7 mouse cellular contexts compared by ENCODE assay signal in genomic region chr4:97776388-97777080, GRCm38 (mm10). TPM values are rescaled to one million over a fixed set of nuclear protein-coding genes. Genes with fewer than 3 reads are reported as not detected.
DNase-seq lines count a peak whose midpoint lies in the region; ATAC-seq and TF ChIP-seq lines count a peak whose summit lies in the region.

No protein-coding gene starts in this region.

- no peak for DNase-seq in lung, postnatal 36 days
- DNase-seq in embryonic facial prominence, embryonic 10.5 days (ENCODE audit: low spot score) = peak; percentile 55
- DNase-seq in hindbrain, embryonic 11.5 days (ENCODE audit: low spot score) = peak; percentile 61
- no peak for DNase-seq in stomach, postnatal 0 days (ENCODE audit: low spot score)
- DNase-seq in left cerebral cortex, adult 8-10 months (ENCODE audit: low spot score in 2 of 2) = no peak

- H3K4me2 ChIP-seq in lung, embryonic 16.5 days (ENCODE audit: low read depth, low read length) = peak overlapping the region; percentile 67
- peak overlapping the region; percentile 38 for H3K4me2 ChIP-seq in hindbrain, embryonic 11.5 days (replicated peaks; ENCODE audit: low read depth, low read length)
- peak overlapping the region; percentile 75 for H3K4me2 ChIP-seq in liver, embryonic 15.5 days
- peak overlapping the region; percentile 88 for H3K4me2 ChIP-seq in stomach, postnatal 0 days (replicated peaks; ENCODE audit: low read depth)

- WGBS in lung, embryonic 16.5 days = 1% methylated on average over 10 of the region's 10 CpGs
- under 1% methylated on average over 10 of the region's 10 CpGs for WGBS in embryonic facial prominence, embryonic 10.5 days
- WGBS in hindbrain, embryonic 11.5 days = 0% methylated on average over 10 of the region's 10 CpGs
- WGBS in liver, embryonic 15.5 days (ENCODE audit: insufficient replicate concordance) = 2% methylated on average over 10 of the region's 10 CpGs
- WGBS in stomach, postnatal 0 days = 3% methylated on average over 10 of the region's 10 CpGs

- TF ChIP-seq EP300 in stomach, postnatal 0 days (optimal IDR thresholded peaks at IDR 0.05) = no peak

- H3K27ac ChIP-seq in lung, embryonic 16.5 days (ENCODE audit: low read length) = peak overlapping the region; percentile 95
- H3K27ac ChIP-seq in embryonic facial prominence, embryonic 10.5 days (replicated peaks) = peak overlapping the region; percentile 87
- H3K27ac ChIP-seq in hindbrain, embryonic 11.5 days (ENCODE audit: low read depth, low read length) = peak overlapping the region; percentile 73
- peak overlapping the region; percentile 57 for H3K27ac ChIP-seq in liver, embryonic 15.5 days (replicated peaks)
- peak overlapping the region; percentile 96 for H3K27ac ChIP-seq in stomach, postnatal 0 days (replicated peaks)

- H3K9ac ChIP-seq in lung, embryonic 16.5 days (ENCODE audit: low read length) = peak overlapping the region; percentile 99
- peak overlapping the region; percentile 97 for H3K9ac ChIP-seq in hindbrain, embryonic 11.5 days (ENCODE audit: low read depth, low read length)
- peak overlapping the region; percentile 60; the same call in 1 of the 2 replicates for H3K9ac ChIP-seq in liver, embryonic 15.5 days
- H3K9ac ChIP-seq in stomach, postnatal 0 days (ENCODE audit: low read length) = peak overlapping the region; percentile 99

- no peak for TF ChIP-seq CTCF in stomach, postnatal 0 days (IDR thresholded peaks at IDR 0.05; ENCODE audit: low read depth)

- H3K9me3 ChIP-seq in lung, embryonic 16.5 days (ENCODE audit: control insufficient read depth, low read length) = no peaks in the 10 kb centered on the region
- H3K9me3 ChIP-seq in embryonic facial prominence, embryonic 10.5 days = no peaks in the 10 kb centered on the region
- H3K9me3 ChIP-seq in hindbrain, embryonic 11.5 days (ENCODE audit: control insufficient read depth, low read length) = no peaks in the 10 kb centered on the region
- no peaks in the 10 kb centered on the region for H3K9me3 ChIP-seq in liver, embryonic 15.5 days (replicated peaks)
- no peaks in the 10 kb centered on the region for H3K9me3 ChIP-seq in stomach, postnatal 0 days (ENCODE audit: control insufficient read depth, low read length)

- H3K4me3 ChIP-seq in lung, embryonic 16.5 days (ENCODE audit: low read length) = peak overlapping the region; percentile 90
- H3K4me3 ChIP-seq in embryonic facial prominence, embryonic 10.5 days = peak overlapping the region; percentile 74
- peak overlapping the region; percentile 94 for H3K4me3 ChIP-seq in hindbrain, embryonic 11.5 days (ENCODE audit: low read depth, low read length)
- peak overlapping the region; percentile 66 for H3K4me3 ChIP-seq in liver, embryonic 15.5 days (replicated peaks)
- peak overlapping the region; percentile 96 for H3K4me3 ChIP-seq in stomach, postnatal 0 days (ENCODE audit: low read depth, low read length)

- H3K4me1 ChIP-seq in lung, embryonic 16.5 days (replicated peaks; ENCODE audit: control insufficient read depth, insufficient read depth, low read length) = peaks cover 23% of the 10 kb centered on the region
- H3K4me1 ChIP-seq in embryonic facial prominence, embryonic 10.5 days = peaks cover 58% of the 10 kb centered on the region
- H3K4me1 ChIP-seq in hindbrain, embryonic 11.5 days (replicated peaks; ENCODE audit: control insufficient read depth, insufficient read depth, low read length) = no peaks in the 10 kb centered on the region; the same call in 1 of the 2 replicates
- H3K4me1 ChIP-seq in liver, embryonic 15.5 days (replicated peaks) = peaks cover 16% of the 10 kb centered on the region
- 0 out of 2 replicates have a peak, but pooled peaks cover 4% of the 10 kb centered on the region for H3K4me1 ChIP-seq in stomach, postnatal 0 days (replicated peaks; ENCODE audit: control insufficient read depth, insufficient read depth)

- no peak for ATAC-seq in lung, embryonic 16.5 days (ENCODE audit: low read depth)
- no peak for ATAC-seq in hindbrain, embryonic 11.5 days (ENCODE audit: low FRiP score)
- no peak for ATAC-seq in liver, embryonic 15.5 days (ENCODE audit: insufficient read depth)
- no peak for ATAC-seq in stomach, postnatal 0 days (ENCODE audit: low FRiP score, low TSS enrichment)

- H3K27me3 ChIP-seq in lung, embryonic 16.5 days (ENCODE audit: control insufficient read depth, insufficient read depth, low read depth, low read length) = no peaks in the 10 kb centered on the region
- H3K27me3 ChIP-seq in embryonic facial prominence, embryonic 10.5 days (replicated peaks; ENCODE audit: low read depth, poor library complexity, severe bottlenecking) = peaks cover 79% of the 10 kb centered on the region
- peaks cover 14% of the 10 kb centered on the region; the same call in 1 of the 2 replicates for H3K27me3 ChIP-seq in hindbrain, embryonic 11.5 days (ENCODE audit: control insufficient read depth, insufficient read depth, low read length)
- H3K27me3 ChIP-seq in liver, embryonic 15.5 days = peaks cover 73% of the 10 kb centered on the region
- no peaks in the 10 kb centered on the region for H3K27me3 ChIP-seq in stomach, postnatal 0 days (ENCODE audit: control insufficient read depth, insufficient read depth, low read length)

- H3K36me3 ChIP-seq in lung, embryonic 16.5 days (ENCODE audit: control insufficient read depth, insufficient read depth, low read length) = no peaks in the 10 kb centered on the region
- H3K36me3 ChIP-seq in embryonic facial prominence, embryonic 10.5 days (replicated peaks) = no peaks in the 10 kb centered on the region
- H3K36me3 ChIP-seq in hindbrain, embryonic 11.5 days (ENCODE audit: control insufficient read depth, insufficient read depth, low read length) = no peaks in the 10 kb centered on the region
- H3K36me3 ChIP-seq in liver, embryonic 15.5 days (replicated peaks) = no peaks in the 10 kb centered on the region
- no peaks in the 10 kb centered on the region for H3K36me3 ChIP-seq in stomach, postnatal 0 days (ENCODE audit: control insufficient read depth, insufficient read depth, low read length)

RNA-seq across cellular contexts. Expression of gene E130114P18Rik, which starts 1.3 kb away (rescaled TPM):
- polyA plus RNA-seq in lung, embryonic 16.5 days (2015; fragmentation: Nextera tagmentation; extraction: Ambion mirVana) = 0.79 and 0.85 TPM in 2 replicates
- polyA plus RNA-seq in embryonic facial prominence, embryonic 10.5 days (2016; fragmentation: Nextera tagmentation; extraction: Ambion mirVana) = 10.9 and 13.6 TPM in 2 replicates
- 28.5 and 36.5 TPM in 2 replicates for polyA plus RNA-seq in hindbrain, embryonic 11.5 days (2014; fragmentation: Nextera tagmentation; extraction: Ambion mirVana)
- 0.10 and 0.12 TPM in 2 replicates for polyA plus RNA-seq in liver, embryonic 15.5 days (2015; fragmentation: Nextera tagmentation; extraction: Ambion mirVana)
- polyA plus RNA-seq in stomach, postnatal 0 days (2015; fragmentation: Nextera tagmentation; extraction: Ambion mirVana) = 1.2 and 1.9 TPM in 2 replicates
- total RNA-seq in left cerebral cortex, adult 8-10 months (2022) = 1 to 10 TPM; 5.0 to 8.3 (median 6.2) TPM

RNA-seq across cellular contexts. Expression of gene Nfia, which starts 4.0 kb away (rescaled TPM):
- 48.3 and 52.9 TPM in 2 replicates for polyA plus RNA-seq in lung, embryonic 16.5 days (2015; fragmentation: Nextera tagmentation; extraction: Ambion mirVana)
- 8.0 and 17.0 TPM in 2 replicates for polyA plus RNA-seq in embryonic facial prominence, embryonic 10.5 days (2016; fragmentation: Nextera tagmentation; extraction: Ambion mirVana)
- 29.8 and 45.6 TPM in 2 replicates for polyA plus RNA-seq in hindbrain, embryonic 11.5 days (2014; fragmentation: Nextera tagmentation; extraction: Ambion mirVana)
- polyA plus RNA-seq in liver, embryonic 15.5 days (2015; fragmentation: Nextera tagmentation; extraction: Ambion mirVana) = 4.1 TPM in 2 replicates
- 24.7 and 26.0 TPM in 2 replicates for polyA plus RNA-seq in stomach, postnatal 0 days (2015; fragmentation: Nextera tagmentation; extraction: Ambion mirVana)
- 10 to 100 TPM; 55.9 to 77.3 (median 71.0) TPM for total RNA-seq in left cerebral cortex, adult 8-10 months (2022)

Comparison
In these comparisons a context has a peak if more than half of its experiments do, and no peak if none do; other contexts are left out.
1. H3K4me2 ChIP-seq: peak in every context shown above with its lines; median percentile 88 in stomach, postnatal 0 days; 75 in liver, embryonic 15.5 days; 67 in lung, embryonic 16.5 days; 38 in hindbrain, embryonic 11.5 days.
2. DNase-seq: peak in embryonic facial prominence, embryonic 10.5 days (single experiment) and hindbrain, embryonic 11.5 days (single experiment); none in lung, postnatal 36 days (single experiment), stomach, postnatal 0 days (single experiment) and left cerebral cortex, adult 8-10 months (0 of 2).
3. Peak in every context shown above with its lines, with median percentiles within 50 percentile points of each other: H3K27ac ChIP-seq, H3K4me3 ChIP-seq and H3K9ac ChIP-seq.